Mouse (Mus musculus) thymus, adult 2 months (tissue): ENCODE measurements around the gene Ssna1.

ENCODE experiments used
- CTCF ChIP-seq: fragments of 200-500 bp; IDR thresholded peaks from 2 replicates; pipeline ENCODE4 v1.5.1; 2012; ENCODE audit warnings: mild to moderate bottlenecking, control low read depth, low read length, moderate library complexity, borderline replicate concordance; ENCODE audit not compliant: control insufficient read depth, poor library complexity, insufficient read depth; ENCODE audit errors: extremely low read depth
- POLR2A ChIP-seq: fragments of 200-500 bp; IDR thresholded peaks from 2 replicates; pipeline ENCODE4 v1.6.1; 2012; ENCODE audit warnings: mild to moderate bottlenecking, low read length, control low read depth, moderate library complexity; ENCODE audit not compliant: control insufficient read depth, poor library complexity, insufficient read depth; ENCODE audit errors: extremely low read depth

DNA sequence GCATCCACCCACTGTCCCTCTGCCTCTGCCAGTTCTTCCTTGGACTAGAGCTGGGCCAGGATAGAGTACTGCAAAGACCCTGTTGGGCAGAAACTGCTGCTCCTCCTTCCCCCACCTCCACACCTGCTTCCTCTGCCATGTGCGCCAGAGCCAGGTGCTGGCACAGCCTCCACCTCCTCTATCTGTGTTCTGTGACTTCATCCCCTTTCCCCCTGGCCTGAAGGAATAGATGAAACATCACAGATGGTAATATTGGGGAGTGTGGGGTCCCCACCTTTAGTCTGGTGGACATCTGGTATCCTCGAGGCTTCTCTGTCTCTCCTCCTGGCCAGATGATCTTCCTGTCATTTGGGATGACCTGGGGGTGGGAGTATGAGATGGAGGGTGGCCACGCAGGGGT is 31.2 kb upstream of the Ssna1 start:
- TF ChIP-seq CTCF (no peak), POLR2A (no peak)
